Comparison of ENCODE assay signal across 13 mouse cellular contexts in the genomic region with DNA sequence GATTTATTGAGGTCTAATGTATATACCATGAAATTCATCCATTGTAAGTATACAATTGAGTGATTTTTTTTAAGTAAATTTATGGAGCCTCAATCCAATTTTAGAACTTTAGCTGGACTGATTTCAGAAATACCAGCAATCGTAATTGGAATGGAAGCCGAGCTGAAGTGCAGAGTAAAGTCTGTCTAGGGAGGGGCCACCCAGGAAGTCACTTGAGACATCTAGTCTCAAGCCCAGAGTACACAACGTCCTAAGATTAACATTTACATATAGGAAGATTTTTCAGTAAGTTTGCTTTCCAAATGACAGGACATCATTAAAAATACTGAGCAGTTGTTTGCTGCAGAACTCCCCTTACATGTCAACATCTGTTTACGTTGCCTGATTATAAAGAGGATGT.
DNase-seq lines count a peak whose midpoint lies in the region; ATAC-seq lines count a peak whose summit lies in the region.
"Had no signal": no experiment of that assay in that cellular context is flagged by ENCODE, and none has a peak within 500 bp of the region (broad histone marks: within the 10 kb centered on the region; RNA-seq: fewer than 3 reads in every experiment).

No protein-coding gene starts in this region.

- H3K4me2 ChIP-seq in lung, embryonic 15.5 days: no peak overlapping the region
- no peak overlapping the region for H3K4me2 ChIP-seq in intestine, embryonic 16.5 days (ENCODE audit: low read depth, low read length)
- H3K4me2 ChIP-seq in stomach, embryonic 15.5 days: no peak overlapping the region
- H3K4me2 ChIP-seq: heart, embryonic 11.5 days; liver, embryonic 15.5 days; midbrain, embryonic 13.5 days; neural tube, embryonic 12.5 days had no signal

- H3K9me3 ChIP-seq in lung, embryonic 15.5 days: no peaks in the 10 kb centered on the region
- no peaks in the 10 kb centered on the region for H3K9me3 ChIP-seq in intestine, embryonic 16.5 days (ENCODE audit: control insufficient read depth, low read length)
- no peaks in the 10 kb centered on the region for H3K9me3 ChIP-seq in stomach, embryonic 15.5 days
- H3K9me3 ChIP-seq: liver, embryonic 15.5 days; midbrain, embryonic 13.5 days; neural tube, embryonic 12.5 days had no signal

- H3K27me3 ChIP-seq in lung, embryonic 15.5 days: no peaks in the 10 kb centered on the region
- no peaks in the 10 kb centered on the region for H3K27me3 ChIP-seq in intestine, embryonic 16.5 days (replicated peaks; ENCODE audit: control insufficient read depth, insufficient read depth, low read length)
- no peaks in the 10 kb centered on the region for H3K27me3 ChIP-seq in stomach, embryonic 15.5 days (replicated peaks)
- H3K27me3 ChIP-seq: liver, embryonic 15.5 days; midbrain, embryonic 13.5 days; neural tube, embryonic 12.5 days had no signal

- ATAC-seq in lung, embryonic 15.5 days (ENCODE audit: borderline replicate concordance, extremely low read depth, low FRiP score, low TSS enrichment): peak; percentile 71; the same call in 1 of the 2 replicates
- peak; percentile 73; the same call in 1 of the 2 replicates for ATAC-seq in intestine, embryonic 16.5 days
- no peak for ATAC-seq in stomach, embryonic 15.5 days (ENCODE audit: insufficient read depth, low FRiP score, low read depth)
- ATAC-seq: hindbrain, embryonic 16.5 days; midbrain, embryonic 13.5 days had no signal

- peak; percentile 81 for DNase-seq in heart, adult 11 months
- DNase-seq in heart, adult 18-20 months: no peak
- no peak for DNase-seq in lung, adult 18-20 months
- DNase-seq in retina, postnatal 1 day: no peak
- no peak for DNase-seq in cerebellum, postnatal 10 days

- no peak overlapping the region for H3K9ac ChIP-seq in lung, embryonic 15.5 days
- H3K9ac ChIP-seq in intestine, embryonic 16.5 days (ENCODE audit: low read depth, low read length): no peak overlapping the region
- H3K9ac ChIP-seq in stomach, embryonic 15.5 days: no peak overlapping the region
- H3K9ac ChIP-seq: liver, embryonic 15.5 days; midbrain, embryonic 13.5 days; neural tube, embryonic 12.5 days had no signal

- no peak overlapping the region for H3K4me3 ChIP-seq in lung, embryonic 15.5 days
- no peak overlapping the region for H3K4me3 ChIP-seq in intestine, embryonic 16.5 days (ENCODE audit: low read length)
- H3K4me3 ChIP-seq in stomach, embryonic 15.5 days (replicated peaks): no peak overlapping the region
- H3K4me3 ChIP-seq: liver, embryonic 15.5 days; midbrain, embryonic 13.5 days; neural tube, embryonic 12.5 days had no signal

- H3K36me3 ChIP-seq in lung, embryonic 15.5 days: no peaks in the 10 kb centered on the region
- no peaks in the 10 kb centered on the region for H3K36me3 ChIP-seq in intestine, embryonic 16.5 days (ENCODE audit: control insufficient read depth, insufficient read depth, low read length)
- H3K36me3 ChIP-seq in stomach, embryonic 15.5 days: no peaks in the 10 kb centered on the region
- H3K36me3 ChIP-seq: liver, embryonic 15.5 days; midbrain, embryonic 13.5 days; neural tube, embryonic 12.5 days had no signal

- H3K27ac ChIP-seq in lung, embryonic 15.5 days: peak overlapping the region; percentile 88
- H3K27ac ChIP-seq in intestine, embryonic 16.5 days (ENCODE audit: low read length): peak overlapping the region; percentile 29; the same call in 1 of the 2 replicates
- H3K27ac ChIP-seq in stomach, embryonic 15.5 days: peak overlapping the region; percentile 27; the same call in 1 of the 2 replicates
- H3K27ac ChIP-seq: midbrain, embryonic 13.5 days; neural tube, embryonic 12.5 days had no signal

- peaks cover 68% of the 10 kb centered on the region for H3K4me1 ChIP-seq in lung, embryonic 15.5 days
- H3K4me1 ChIP-seq in intestine, embryonic 16.5 days (ENCODE audit: control insufficient read depth, insufficient read depth, low read length): peaks cover 20% of the 10 kb centered on the region
- H3K4me1 ChIP-seq in stomach, embryonic 15.5 days: peaks cover 32% of the 10 kb centered on the region

- WGBS in lung, embryonic 15.5 days: 24% methylated on average over 4 of the region's 4 CpGs
- WGBS in intestine, embryonic 16.5 days: 33% methylated on average over 4 of the region's 4 CpGs
- WGBS in stomach, embryonic 15.5 days: 33% methylated on average over 4 of the region's 4 CpGs

Comparison
In these comparisons a context has a peak if more than half of its experiments do, and no peak if none do; other contexts are left out.
1. H3K27ac ChIP-seq: peak in every context shown above with its lines; median percentile 88 in lung, embryonic 15.5 days; 29 in intestine, embryonic 16.5 days; 27 in stomach, embryonic 15.5 days.